Mouse (Mus musculus) limb, embryonic 14.5 days (tissue): ENCODE data around the gene Tut7. TPM values are rescaled to one million over a fixed set of nuclear protein-coding genes. Genes with fewer than 3 reads are reported as not detected.

ENCODE experiments used
- ATAC-seq: fragments of 200-750 bp; cut with Nextera tagmentation; 2 replicates; pipeline ENCODE4 v1.8.0; 2017; ENCODE audit warnings: low read depth, moderate number of reproducible peaks, moderate TSS enrichment; ENCODE audit not compliant: low FRiP score
- DNase-seq: peaks from one replicate; pipeline ENCODE4 v3.0.0-alpha.2; 2015; ENCODE audit warnings: low spot score
- H3K27ac ChIP-seq: fragments of 300-500 bp; sonication (generic); replicated peaks from 2 replicates; pipeline ENCODE4 v1.5.1; 2014; ENCODE audit warnings: low read depth, mild to moderate bottlenecking, low read length, moderate library complexity, mixed read lengths
- H3K27me3 ChIP-seq: fragments of 300-500 bp; sonication (generic); 2 replicates; pipeline ENCODE4 v1.6.1; 2014; ENCODE audit warnings: low read length, mixed read lengths; ENCODE audit not compliant: control insufficient read depth, insufficient read depth
- H3K36me3 ChIP-seq: fragments of 300-500 bp; sonication (generic); 2 replicates; pipeline ENCODE4 v1.6.1; 2014; ENCODE audit warnings: mild to moderate bottlenecking, low read length, moderate library complexity, mixed read lengths; ENCODE audit not compliant: control insufficient read depth, insufficient read depth
- H3K4me1 ChIP-seq: fragments of 300-500 bp; sonication (generic); 2 replicates; pipeline ENCODE4 v1.6.1; 2014; ENCODE audit warnings: antibody characterized with exemption, low read length, mixed read lengths; ENCODE audit not compliant: control insufficient read depth, insufficient read depth
- H3K4me2 ChIP-seq: fragments of 300-500 bp; sonication (generic); replicated peaks from 2 replicates; pipeline ENCODE4 v1.6.1; 2014; ENCODE audit warnings: low read depth, mild to moderate bottlenecking, low read length, moderate library complexity; ENCODE audit not compliant: severe bottlenecking
- H3K4me3 ChIP-seq: fragments of 300-500 bp; sonication (generic); replicated peaks from 2 replicates; pipeline ENCODE4 v1.5.1; 2014; ENCODE audit warnings: low read length
- H3K9ac ChIP-seq: fragments of 300-500 bp; sonication (generic); 2 replicates; pipeline ENCODE4 v1.6.1; 2014; ENCODE audit warnings: mild to moderate bottlenecking, low read depth, low read length, moderate library complexity; ENCODE audit not compliant: severe bottlenecking
- H3K9me3 ChIP-seq: fragments of 300-500 bp; sonication (generic); 2 replicates; pipeline ENCODE4 v1.6.1; 2016; ENCODE audit warnings: low read length; ENCODE audit not compliant: control insufficient read depth
- POLR2A ChIP-seq: fragments of 200-500 bp; IDR thresholded peaks from 2 replicates; pipeline ENCODE4 v1.8.0; 2012; ENCODE audit warnings: inconsistent platforms, mild to moderate bottlenecking, moderate library complexity, borderline replicate concordance; ENCODE audit not compliant: insufficient read depth, insufficient read length; ENCODE audit errors: extremely low read depth
- WGBS: fragments of 180-500 bp; shearing (Covaris S2); extraction: QIAGEN DNeasy Blood & Tissue Kit; methylation state at CpG from one replicate; pipeline ENCODE4 v1.1.7; 2014; 5-methylcytosine and 5-hydroxymethylcytosine counted together
- polyA plus RNA-seq, 2 experiments: library from polyadenylated mRNA; depleted of rRNA in 1 of 2; stranded (reverse) in 1 of 2; unstranded in 1 of 2; fragments of >200 nt; fragmentation: Nextera tagmentation in 1 of 2; extraction: Ambion mirVana in 1 of 2; gene quantifications; 2 replicates each; pipeline versions ENCODE4 v1.2.1 to v1.2.3; 2012 to 2014

Gene Tut7
- polyA plus RNA-seq, 2 experiments, result 39.9 to 45.9 TPM

DNA sequence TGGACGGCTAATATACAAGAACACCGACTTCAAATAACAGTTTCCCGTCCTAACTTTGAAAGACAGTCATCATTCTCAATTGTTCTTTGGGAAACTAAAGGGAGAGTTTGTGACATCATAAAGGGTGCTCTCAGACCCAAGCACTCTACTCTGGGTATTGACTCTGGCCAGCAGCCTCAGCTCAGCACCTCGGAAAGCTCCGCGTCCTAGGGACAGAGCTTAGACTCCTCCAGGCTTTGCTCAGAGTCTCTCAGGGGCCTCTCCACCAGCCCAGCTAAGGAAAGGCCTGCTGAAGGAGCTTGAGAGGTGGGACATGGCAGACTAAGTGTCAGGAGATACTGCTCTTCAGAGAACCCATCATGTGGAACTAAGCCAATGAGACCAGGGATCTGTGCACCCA lies 76.8 kb downstream of the Tut7 start:
- Histone ChIP-seq H3K9ac (no peak overlapping the region), H3K27me3 (no peaks in the 10 kb centered on the region), H3K4me3 (no peak overlapping the region), H3K36me3 (no peaks in the 10 kb centered on the region), H3K4me2 (no peak overlapping the region), H3K4me1 (no peaks in the 10 kb centered on the region), H3K27ac (no peak overlapping the region), H3K9me3 (no peaks in the 10 kb centered on the region)
- 71% methylated on average over 6 of the region's 6 CpGs for WGBS
- TF ChIP-seq POLR2A, result no peak
- DNase-seq, result no peak
- ATAC-seq, result no peak

DNA sequence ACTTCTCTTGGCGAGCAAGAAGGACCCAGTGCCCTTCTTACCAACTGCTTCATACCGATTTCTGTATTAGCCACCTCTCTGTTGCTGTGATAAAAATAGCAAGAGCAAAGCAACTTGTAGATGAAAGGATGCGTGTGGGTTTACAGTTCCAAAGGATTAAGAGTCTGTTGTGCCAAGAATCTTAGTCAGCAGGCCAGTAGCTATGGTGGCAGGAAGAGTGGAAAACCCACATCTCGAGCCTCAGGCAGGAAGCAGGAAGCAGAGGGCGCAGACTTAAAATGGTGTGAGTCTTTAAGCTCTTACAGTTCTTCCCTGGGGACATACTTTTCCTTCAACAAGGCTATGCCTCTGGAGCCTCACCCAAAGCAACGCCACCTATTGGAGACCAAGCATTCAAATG lies 77.5 kb downstream of the Tut7 start:
- no peak for ATAC-seq

DNA sequence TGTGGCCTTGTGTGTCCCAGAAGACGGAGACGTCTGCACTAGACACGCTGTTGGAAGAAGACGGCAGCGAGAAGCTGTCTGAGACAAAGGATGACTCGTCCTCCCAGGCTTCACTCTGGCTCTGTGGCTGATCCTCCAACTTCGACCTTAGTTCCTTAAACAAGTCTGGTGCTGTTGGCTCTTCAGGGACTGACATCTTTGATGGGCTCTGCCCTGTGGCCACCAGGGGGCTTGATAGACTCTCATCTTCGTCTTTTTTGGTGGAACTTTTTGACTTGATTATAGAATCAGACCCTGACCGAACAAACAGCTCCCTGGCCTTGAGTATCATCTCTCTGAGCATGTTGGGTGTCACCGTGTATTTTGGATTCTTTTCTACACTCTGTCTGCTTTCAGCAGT lies 81.2 kb downstream of the Tut7 start:
- no peaks in the 10 kb centered on the region for H3K4me1 ChIP-seq
- no peak overlapping the region for H3K4me2 ChIP-seq
- no peaks in the 10 kb centered on the region for H3K36me3 ChIP-seq
- H3K9ac ChIP-seq, result no peak overlapping the region
- ATAC-seq (no peak), DNase-seq (no peak)
- no peaks in the 10 kb centered on the region for H3K27me3 ChIP-seq
- H3K27ac ChIP-seq, result no peak overlapping the region
- no peak overlapping the region for H3K4me3 ChIP-seq
- 77% methylated on average over 10 of the region's 10 CpGs for WGBS
- no peak for TF ChIP-seq POLR2A
- H3K9me3 ChIP-seq, result no peaks in the 10 kb centered on the region

More for the DNA sequence above, 77.5 kb downstream of the Tut7 start:
- Histone ChIP-seq H3K4me3 (no peak overlapping the region), H3K36me3 (no peaks in the 10 kb centered on the region), H3K9me3 (no peaks in the 10 kb centered on the region), H3K27me3 (no peaks in the 10 kb centered on the region), H3K27ac (no peak overlapping the region), H3K4me1 (no peaks in the 10 kb centered on the region), H3K4me2 (no peak overlapping the region), H3K9ac (no peak overlapping the region)
- no peak for TF ChIP-seq POLR2A
- WGBS, result 84% methylated on average over 6 of the region's 6 CpGs
- no peak for DNase-seq

DNA sequence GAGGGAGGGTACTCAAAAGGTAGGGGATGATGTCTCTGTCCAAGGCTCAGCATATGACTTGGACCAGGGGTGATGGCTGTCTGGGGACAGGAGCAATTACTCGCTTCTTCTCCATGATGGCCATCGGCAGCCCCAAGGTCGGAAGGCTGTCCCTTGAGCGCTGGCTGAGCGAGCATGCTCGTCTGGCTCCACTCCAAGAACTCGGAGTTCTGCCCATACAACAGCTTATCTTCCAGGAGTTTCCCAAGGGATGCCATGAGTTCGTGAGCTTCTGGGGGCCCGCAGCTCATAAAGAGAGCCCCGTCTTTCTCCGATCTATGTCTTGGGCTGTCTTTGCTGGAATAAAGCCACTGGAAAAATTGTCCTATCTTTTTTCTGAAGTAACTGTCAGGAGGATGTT lies 81.9 kb downstream of the Tut7 start:
- Histone ChIP-seq H3K27ac (no peak overlapping the region), H3K36me3 (no peaks in the 10 kb centered on the region), H3K27me3 (no peaks in the 10 kb centered on the region), H3K4me1 (no peaks in the 10 kb centered on the region), H3K9ac (no peak overlapping the region), H3K4me3 (no peak overlapping the region), H3K9me3 (no peaks in the 10 kb centered on the region), H3K4me2 (no peak overlapping the region)
- TF ChIP-seq POLR2A, result no peak
- ATAC-seq, result no peak
- WGBS, result 82% methylated on average over 11 of the region's 11 CpGs
- DNase-seq, result no peak

DNA sequence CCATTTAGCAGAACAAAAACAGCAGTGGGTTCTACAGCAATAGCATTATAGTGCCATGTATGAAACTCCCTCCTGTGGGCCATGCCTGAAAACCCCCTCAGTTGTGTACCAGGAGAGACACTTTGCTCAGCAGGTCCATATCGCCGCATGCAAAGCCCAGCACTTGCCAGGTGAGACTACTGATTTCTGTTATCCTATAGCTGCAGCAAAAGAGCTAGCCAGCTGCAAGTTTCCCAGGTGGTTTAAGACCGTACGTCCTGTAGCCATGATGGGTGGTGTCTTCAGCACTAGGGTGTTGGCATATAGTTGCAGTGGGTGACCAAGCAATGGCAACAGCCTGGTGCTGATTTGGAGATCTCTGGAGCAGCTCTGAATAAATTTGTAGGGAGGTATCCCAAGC lies 83.5 kb downstream of the Tut7 start:
- ATAC-seq, result no peak
- Histone ChIP-seq H3K27ac (no peak overlapping the region), H3K4me1 (no peaks in the 10 kb centered on the region), H3K9ac (no peak overlapping the region), H3K4me3 (no peak overlapping the region), H3K9me3 (no peaks in the 10 kb centered on the region), H3K4me2 (no peak overlapping the region), H3K36me3 (no peaks in the 10 kb centered on the region), H3K27me3 (no peaks in the 10 kb centered on the region)
- TF ChIP-seq POLR2A, result no peak
- DNase-seq, result no peak
- 88% methylated on average over 4 of the region's 4 CpGs for WGBS

DNA sequence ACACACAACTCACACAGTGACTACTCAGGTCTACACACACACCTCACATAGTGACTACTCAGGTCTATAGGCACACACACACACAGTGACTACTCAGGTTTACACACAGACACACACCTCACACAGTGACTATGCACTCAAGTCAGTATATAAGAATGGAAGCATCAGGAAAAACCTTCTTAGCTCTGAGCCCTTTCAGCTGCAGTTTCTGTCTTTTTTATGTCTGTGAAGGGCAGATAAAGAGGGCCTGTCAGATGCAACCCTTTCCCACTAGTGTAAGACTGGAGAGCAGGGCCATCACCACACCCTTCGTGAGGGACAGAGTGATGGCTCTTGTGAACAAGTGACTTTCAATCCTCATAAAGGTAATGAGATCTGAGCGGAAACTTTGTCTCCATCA lies 84.5 kb downstream of the Tut7 start:
- ATAC-seq (no peak), DNase-seq (no peak)
- WGBS, result 78% methylated on average over 2 of the region's 2 CpGs

More for the DNA sequence above, 84.5 kb downstream of the Tut7 start:
- no peak overlapping the region for H3K4me3 ChIP-seq
- H3K27me3 ChIP-seq, result no peaks in the 10 kb centered on the region
- no peaks in the 10 kb centered on the region for H3K36me3 ChIP-seq
- H3K9ac ChIP-seq, result no peak overlapping the region
- H3K4me2 ChIP-seq, result no peak overlapping the region
- TF ChIP-seq POLR2A, result no peak
- H3K4me1 ChIP-seq, result no peaks in the 10 kb centered on the region
- no peaks in the 10 kb centered on the region for H3K9me3 ChIP-seq
- H3K27ac ChIP-seq, result no peak overlapping the region
